Mouse (Mus musculus) midbrain, embryonic 13.5 days (tissue): ENCODE results near the gene Slc17a2. TPM values are rescaled to one million over a fixed set of nuclear protein-coding genes. Genes with fewer than 3 reads are reported as not detected.
A peak's percentile ranks its signal among the peaks of the same experiment; 100 is the strongest.

ENCODE experiments used
- ATAC-seq: fragments of 200-750 bp; cut with Nextera tagmentation; 2 replicates; pipeline ENCODE4 v1.8.0; 2017; ENCODE audit warnings: mild to moderate bottlenecking, moderate TSS enrichment, moderate library complexity
- H3K27ac ChIP-seq: fragments of 300-500 bp; sonication (generic); 2 replicates; pipeline ENCODE4 v1.5.1; 2015; ENCODE audit warnings: inconsistent platforms, mild to moderate bottlenecking, moderate library complexity
- H3K27me3 ChIP-seq: fragments of 300-500 bp; sonication (generic); 2 replicates; pipeline ENCODE4 v1.6.1; 2015; ENCODE audit warnings: mild to moderate bottlenecking, inconsistent platforms
- H3K36me3 ChIP-seq: fragments of 300-500 bp; sonication (generic); 2 replicates; pipeline ENCODE4 v1.6.1; 2015; ENCODE audit warnings: mild to moderate bottlenecking, inconsistent platforms
- H3K4me1 ChIP-seq: fragments of 300-500 bp; sonication (generic); replicated peaks from 2 replicates; pipeline ENCODE4 v1.6.1; 2015; ENCODE audit warnings: inconsistent platforms
- H3K4me2 ChIP-seq: fragments of 300-500 bp; sonication (generic); replicated peaks from 2 replicates; pipeline ENCODE4 v1.6.1; 2015; ENCODE audit warnings: moderate library complexity, mild to moderate bottlenecking, inconsistent platforms
- H3K4me3 ChIP-seq: fragments of 300-500 bp; sonication (generic); replicated peaks from 2 replicates; pipeline ENCODE4 v1.5.1; 2015; ENCODE audit warnings: mild to moderate bottlenecking, inconsistent platforms
- H3K9ac ChIP-seq: fragments of 300-500 bp; sonication (generic); replicated peaks from 2 replicates; pipeline ENCODE4 v1.6.1; 2015; ENCODE audit warnings: mild to moderate bottlenecking, inconsistent platforms
- H3K9me3 ChIP-seq: fragments of 300-500 bp; sonication (generic); 2 replicates; pipeline ENCODE4 v1.6.1; 2016; ENCODE audit warnings: mild to moderate bottlenecking, inconsistent platforms
- WGBS: fragments of 180-500 bp; shearing (Covaris S2); methylation state at CpG from one replicate; pipeline ENCODE4 v1.1.7; 2015; 5-methylcytosine and 5-hydroxymethylcytosine counted together
- polyA plus RNA-seq: library from polyadenylated mRNA; unstranded; fragments of >200 nt; fragmentation: Nextera tagmentation; extraction: Ambion mirVana; gene quantifications from 2 replicates; pipeline ENCODE4 v1.2.1, GENCODE M21; 2015

Gene Slc17a2
- polyA plus RNA-seq, 1 experiment from 2014 or later = not detected

DNA sequence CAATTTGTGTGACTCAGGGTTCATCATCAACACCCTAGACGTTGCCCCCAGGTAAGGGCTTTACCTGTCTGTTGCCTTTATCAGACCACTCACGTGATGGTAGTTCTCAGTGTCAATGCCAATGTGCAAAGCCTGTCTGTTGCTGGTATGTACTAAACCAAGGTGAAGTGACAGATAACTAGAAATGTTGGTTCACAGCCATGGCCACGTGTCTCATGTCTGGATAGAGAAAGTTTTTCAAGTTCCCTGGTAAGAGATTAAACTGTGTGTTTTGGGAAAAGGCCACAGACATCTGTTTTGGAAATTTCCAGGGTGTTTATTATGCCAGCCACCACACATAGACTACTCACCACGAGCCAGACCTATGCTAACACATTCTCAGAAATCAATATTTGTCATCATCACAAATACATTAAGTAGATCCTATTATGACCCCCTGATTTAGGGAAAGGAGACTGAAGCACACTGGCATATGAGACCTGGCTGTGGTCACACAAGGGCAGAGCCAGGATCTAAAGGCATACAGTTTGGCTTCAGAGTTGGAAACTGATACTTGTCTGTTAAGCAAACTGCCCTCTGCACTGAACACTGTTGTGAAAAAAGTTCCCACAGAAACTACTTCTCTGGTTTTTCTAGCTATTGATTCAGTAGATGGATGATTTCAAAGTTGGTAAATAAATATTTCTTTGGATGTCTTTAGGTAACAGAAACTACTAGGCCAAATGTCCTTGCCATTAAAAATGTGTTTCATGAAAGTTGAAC, 13.6 kb downstream of the Slc17a2 start:
- no peak for ATAC-seq
- no peaks in the 10 kb centered on the region for H3K4me1 ChIP-seq
- no peak overlapping the region for H3K9ac ChIP-seq
- no peak overlapping the region for H3K27ac ChIP-seq
- H3K36me3 ChIP-seq = no peaks in the 10 kb centered on the region
- no peaks in the 10 kb centered on the region for H3K9me3 ChIP-seq
- no peaks in the 10 kb centered on the region for H3K27me3 ChIP-seq
- no peak overlapping the region for H3K4me2 ChIP-seq
- no peak overlapping the region for H3K4me3 ChIP-seq
- WGBS = 79% methylated on average over 4 of the region's 4 CpGs

GRCm38 (mm10) chr13:23822213-23822612, 15.4 kb downstream of the Slc17a2 start:
- Histone ChIP-seq H3K4me1 (no peaks in the 10 kb centered on the region), H3K9ac (no peak overlapping the region), H3K4me2 (no peak overlapping the region), H3K27ac (no peak overlapping the region), H3K36me3 (no peaks in the 10 kb centered on the region), H3K9me3 (no peaks in the 10 kb centered on the region), H3K4me3 (no peak overlapping the region), H3K27me3 (no peaks in the 10 kb centered on the region)
- WGBS = 79% methylated on average over 3 of the region's 3 CpGs
- ATAC-seq = no peak

DNA sequence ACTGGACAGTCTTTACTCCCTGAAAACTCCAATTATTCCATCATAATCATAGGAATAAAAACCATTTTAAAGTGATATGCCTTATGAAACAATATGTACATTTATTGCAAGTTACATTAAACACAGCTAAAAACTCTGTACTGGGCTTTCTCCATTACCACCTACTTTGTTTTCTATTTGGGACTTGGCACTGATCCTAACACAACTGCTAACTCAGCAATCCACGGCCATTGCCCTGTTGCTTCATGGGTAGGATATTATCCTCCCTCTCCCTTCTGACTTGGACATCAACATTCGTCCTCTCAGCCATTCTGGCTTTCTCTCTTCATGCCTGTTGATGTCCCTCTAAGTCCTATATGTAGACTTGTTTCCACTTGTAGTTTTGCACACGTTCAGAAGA, 19.8 kb downstream of the Slc17a2 start:
- Histone ChIP-seq H3K9me3 (no peaks in the 10 kb centered on the region), H3K9ac (no peak overlapping the region), H3K4me1 (no peaks in the 10 kb centered on the region), H3K4me3 (no peak overlapping the region), H3K36me3 (no peaks in the 10 kb centered on the region), H3K27ac (no peak overlapping the region), H3K27me3 (no peaks in the 10 kb centered on the region), H3K4me2 (no peak overlapping the region)
- WGBS = 76% methylated on average over 3 of the region's 3 CpGs
- no peak for ATAC-seq

GRCm38 (mm10) chr13:23833053-23833452, 26.3 kb downstream of the Slc17a2 start:
- Histone ChIP-seq H3K9me3 (no peaks in the 10 kb centered on the region), H3K4me2 (no peak overlapping the region), H3K36me3 (no peaks in the 10 kb centered on the region), H3K4me3 (no peak overlapping the region), H3K27me3 (no peaks in the 10 kb centered on the region), H3K27ac (no peak overlapping the region), H3K4me1 (no peaks in the 10 kb centered on the region), H3K9ac (no peak overlapping the region)
- ATAC-seq = 0 out of 2 replicates have a peak, but pooled peaks have one; percentile 50
- WGBS = 18% methylated on average over 6 of the region's 6 CpGs

GRCm38 (mm10) chr13:23834836-23835235, 28.0 kb downstream of the Slc17a2 start:
- H3K9me3 ChIP-seq = no peaks in the 10 kb centered on the region
- no peaks in the 10 kb centered on the region for H3K27me3 ChIP-seq
- H3K27ac ChIP-seq = no peak overlapping the region
- H3K4me2 ChIP-seq = no peak overlapping the region
- 90% methylated on average over 5 of the region's 5 CpGs for WGBS
- no peaks in the 10 kb centered on the region for H3K4me1 ChIP-seq
- H3K4me3 ChIP-seq = no peak overlapping the region
- no peaks in the 10 kb centered on the region for H3K36me3 ChIP-seq
- ATAC-seq = no peak
- H3K9ac ChIP-seq = no peak overlapping the region

- Histone ChIP-seq H3K9me3 (no peaks in the 10 kb centered on the region), H3K27me3 (no peaks in the 10 kb centered on the region), H3K9ac (no peak overlapping the region), H3K4me1 (no peaks in the 10 kb centered on the region), H3K4me2 (no peak overlapping the region), H3K36me3 (no peaks in the 10 kb centered on the region), H3K27ac (no peak overlapping the region), H3K4me3 (no peak overlapping the region)
- 93% methylated on average over 5 of the region's 5 CpGs for WGBS
- ATAC-seq = no peak
These were observed 29.8 kb downstream of the Slc17a2 start for GRCm38 (mm10) chr13:23836630-23837029.

DNA sequence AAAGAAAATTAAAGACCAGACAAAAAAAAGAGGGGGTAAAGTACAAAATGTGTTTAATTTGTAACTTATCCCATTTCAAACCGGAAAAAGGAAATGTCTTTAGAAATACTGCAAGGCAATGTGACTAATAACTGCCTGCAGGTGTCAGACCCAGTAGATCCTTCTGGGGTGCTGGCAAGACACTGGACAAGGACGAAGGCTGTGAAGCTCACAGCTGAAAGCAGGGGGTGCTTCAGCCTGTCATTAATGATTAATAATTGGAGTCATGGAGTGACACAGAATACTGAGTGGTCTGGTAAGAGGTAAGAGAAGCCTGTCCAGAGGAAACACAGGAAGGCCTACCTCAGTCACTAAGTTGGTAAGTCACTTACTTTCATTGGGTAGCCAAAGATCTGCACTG, 32.5 kb downstream of the Slc17a2 start, which contains the start of gene Slc17a3:
Gene Slc17a3 (plus strand): TSS at position 127 of the 400 bp plus-strand sequence.
- WGBS = 88% methylated on average over 2 of the region's 2 CpGs

GRCm38 (mm10) chr13:23845851-23846250, 39.1 kb downstream of the Slc17a2 start:
- Histone ChIP-seq H3K9me3 (no peaks in the 10 kb centered on the region), H3K36me3 (no peaks in the 10 kb centered on the region), H3K4me2 (no peak overlapping the region), H3K4me3 (no peak overlapping the region), H3K4me1 (no peaks in the 10 kb centered on the region), H3K9ac (no peak overlapping the region), H3K27ac (no peak overlapping the region), H3K27me3 (no peaks in the 10 kb centered on the region)
- ATAC-seq = no peak
- WGBS = 65% methylated on average over 4 of the region's 4 CpGs

More for the DNA sequence above, 32.5 kb downstream of the Slc17a2 start, which contains the start of gene Slc17a3:
- H3K27ac ChIP-seq = no peak within 1 kb of the TSS
- no peak for ATAC-seq
- no peaks in the 10 kb centered on the region for H3K36me3 ChIP-seq
- no peak within 1 kb of the TSS for H3K4me2 ChIP-seq
- no peaks in the 10 kb centered on the region for H3K4me1 ChIP-seq
- no peaks in the 10 kb centered on the region for H3K27me3 ChIP-seq
- no peak within 1 kb of the TSS for H3K4me3 ChIP-seq
- no peaks in the 10 kb centered on the region for H3K9me3 ChIP-seq
- H3K9ac ChIP-seq = no peak within 1 kb of the TSS

- WGBS = 88% methylated on average over 2 of the region's 2 CpGs
- Histone ChIP-seq H3K4me3 (no peak overlapping the region), H3K27me3 (no peaks in the 10 kb centered on the region), H3K27ac (no peak overlapping the region), H3K4me1 (no peaks in the 10 kb centered on the region), H3K9me3 (no peaks in the 10 kb centered on the region), H3K36me3 (no peaks in the 10 kb centered on the region), H3K9ac (no peak overlapping the region), H3K4me2 (no peak overlapping the region)
- no peak for ATAC-seq
These were observed 42.5 kb downstream of the Slc17a2 start for GRCm38 (mm10) chr13:23849299-23849698.

GRCm38 (mm10) chr13:23856401-23856800, 49.6 kb downstream of the Slc17a2 start:
- ATAC-seq = no peak
- WGBS = 68% methylated on average over 3 of the region's 3 CpGs
- H3K27ac ChIP-seq = no peak overlapping the region

GRCm38 (mm10) chr13:23861815-23862214, 55.0 kb downstream of the Slc17a2 start:
- no peak for ATAC-seq
- H3K4me2 ChIP-seq = no peak overlapping the region

More at GRCm38 (mm10) chr13:23856401-23856800, 49.6 kb downstream of the Slc17a2 start:
- Histone ChIP-seq H3K4me1 (no peaks in the 10 kb centered on the region), H3K4me3 (no peak overlapping the region), H3K4me2 (no peak overlapping the region), H3K9ac (no peak overlapping the region), H3K27me3 (no peaks in the 10 kb centered on the region), H3K9me3 (no peaks in the 10 kb centered on the region), H3K36me3 (no peaks in the 10 kb centered on the region)

DNA sequence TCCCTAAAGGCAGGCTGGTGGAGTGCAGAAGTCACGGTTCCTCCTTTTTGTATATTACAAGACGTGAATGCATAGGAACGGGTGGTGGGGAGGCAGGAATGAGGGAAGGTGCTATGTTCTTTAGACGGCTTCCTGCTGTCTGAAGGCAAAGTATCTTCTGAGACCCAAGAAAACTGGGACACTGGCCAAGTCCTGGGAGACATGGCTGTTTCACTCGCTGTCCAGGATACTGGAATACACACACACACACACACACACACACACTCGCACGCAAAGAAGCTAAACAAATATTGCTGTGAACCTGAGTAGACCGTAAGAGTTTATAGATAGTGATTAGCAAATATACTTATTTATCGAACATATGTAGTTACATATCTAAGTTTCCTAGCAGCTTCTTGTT, 57.9 kb downstream of the Slc17a2 start:
- Histone ChIP-seq H3K36me3 (no peaks in the 10 kb centered on the region), H3K27me3 (no peaks in the 10 kb centered on the region), H3K27ac (no peak overlapping the region), H3K9ac (no peak overlapping the region), H3K4me3 (no peak overlapping the region), H3K4me2 (no peak overlapping the region), H3K4me1 (no peaks in the 10 kb centered on the region), H3K9me3 (no peaks in the 10 kb centered on the region)
- WGBS = 87% methylated on average over 9 of the region's 9 CpGs
- ATAC-seq = no peak

More at GRCm38 (mm10) chr13:23861815-23862214, 55.0 kb downstream of the Slc17a2 start:
- no peak overlapping the region for H3K4me3 ChIP-seq
- H3K9ac ChIP-seq = no peak overlapping the region
- H3K4me1 ChIP-seq = no peaks in the 10 kb centered on the region
- no peaks in the 10 kb centered on the region for H3K27me3 ChIP-seq
- no peaks in the 10 kb centered on the region for H3K9me3 ChIP-seq
- H3K27ac ChIP-seq = no peak overlapping the region
- H3K36me3 ChIP-seq = no peaks in the 10 kb centered on the region
